Mouse (Mus musculus): ENCODE data around the gene Tmem150c.

DNA sequence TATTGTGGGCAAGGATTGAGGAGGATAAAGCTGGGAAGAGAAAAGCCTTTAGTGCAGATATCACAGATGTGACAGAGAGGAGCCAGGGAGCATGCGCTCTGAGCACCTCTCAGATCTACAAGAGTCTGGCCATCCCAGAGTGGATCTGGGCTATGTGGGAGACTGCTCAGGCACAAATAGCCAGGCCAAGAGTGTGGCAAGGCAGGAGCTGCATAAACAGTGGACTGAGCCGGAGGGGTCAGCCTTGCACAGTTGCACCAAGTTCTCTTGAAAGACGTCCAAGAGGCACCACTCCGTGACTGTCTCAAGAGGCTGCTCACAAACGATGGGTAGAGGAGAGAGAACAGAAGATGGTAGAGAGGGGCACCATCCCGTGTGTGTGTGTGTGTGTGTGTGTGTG lies 47.1 kb upstream of the Tmem150c start:
- no peak for TF ChIP-seq POLR2A (IDR thresholded peaks at IDR 0.05; ENCODE audit: borderline replicate concordance, control insufficient read depth, low read depth, low read length)
- no peak for TF ChIP-seq CTCF (IDR thresholded peaks at IDR 0.05; ENCODE audit: control insufficient read depth, insufficient read depth, low read length)

All from bone marrow, adult 2 months (tissue).